Mouse (Mus musculus) CD4-positive, CD25-positive, alpha-beta regulatory T cell, adult 2 months (primary cell): Measurements from ENCODE around the gene Pnkd.
"Not testable (repeated sequence)": the region's sequence is repeated elsewhere in the genome, so short reads cannot be mapped to it uniquely, and the experiment has no call there.

Experiments used
- DNase-seq: peaks from one replicate; pipeline ENCODE4 v3.0.0-alpha.2; 2012; ENCODE audit warnings: low read depth, low spot score

Pnkd gene

GRCm38 (mm10) chr1:74387386-74387988, 102.8 kb downstream of the Pnkd start:
- DNase-seq, result no peak

- DNase-seq, result no peak
Observed at GRCm38 (mm10) chr1:74388398-74388920, 103.7 kb downstream of the Pnkd start.

- DNase-seq, result peak; percentile 79
Observed at GRCm38 (mm10) chr1:74389831-74390286, 105.1 kb downstream of the Pnkd start.

- peak; percentile 90 for DNase-seq
Observed at GRCm38 (mm10) chr1:74390287-74390906, 105.7 kb downstream of the Pnkd start.

DNA sequence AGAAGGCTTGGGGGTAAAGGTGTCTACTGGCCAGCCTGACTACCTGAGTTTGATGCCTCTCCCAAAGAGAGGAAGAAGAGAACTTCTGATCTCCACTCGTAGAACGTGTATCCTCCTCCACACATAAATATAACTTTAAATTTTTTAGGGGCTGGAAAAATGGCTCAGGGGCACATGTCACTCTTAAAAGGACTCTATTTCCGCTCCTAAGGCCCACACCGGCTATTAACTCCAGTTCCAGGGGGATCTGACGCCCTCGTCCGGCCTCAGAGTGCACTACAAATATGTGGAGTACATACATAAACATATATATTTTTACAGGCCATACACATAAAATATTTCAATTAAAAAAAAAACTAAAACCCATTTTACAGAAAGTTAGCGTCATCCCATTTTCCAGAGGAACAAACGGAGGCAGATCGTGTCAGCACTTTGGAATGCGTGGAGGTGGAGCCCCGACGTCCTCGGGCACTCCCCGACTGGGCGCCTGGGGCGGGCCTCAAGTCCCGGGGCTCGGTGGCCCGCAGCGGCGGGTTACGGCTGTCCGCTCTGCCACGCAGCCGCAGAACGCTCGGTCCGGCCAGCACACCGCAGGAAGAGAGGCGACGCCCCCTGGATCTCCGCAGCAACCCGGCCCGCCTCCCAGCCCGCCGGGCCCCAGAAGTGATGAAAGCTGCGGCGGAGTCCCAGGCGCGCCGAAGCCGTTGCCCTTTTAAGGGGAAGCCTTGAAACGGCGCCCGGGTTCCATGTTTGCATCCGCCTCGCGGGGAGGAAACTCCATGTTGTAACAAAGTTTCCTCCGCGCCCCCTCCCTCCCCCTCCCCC, 106.4 kb downstream of the Pnkd start, which contains the start of gene Ctdsp1:
TSS of gene Ctdsp1 (plus strand) at position 586 of the 825 bp plus-strand sequence.
- DNase-seq, result peak; percentile 94

- DNase-seq, result peak; percentile 71
Observed at GRCm38 (mm10) chr1:74391844-74392441, 107.2 kb downstream of the Pnkd start.

DNA sequence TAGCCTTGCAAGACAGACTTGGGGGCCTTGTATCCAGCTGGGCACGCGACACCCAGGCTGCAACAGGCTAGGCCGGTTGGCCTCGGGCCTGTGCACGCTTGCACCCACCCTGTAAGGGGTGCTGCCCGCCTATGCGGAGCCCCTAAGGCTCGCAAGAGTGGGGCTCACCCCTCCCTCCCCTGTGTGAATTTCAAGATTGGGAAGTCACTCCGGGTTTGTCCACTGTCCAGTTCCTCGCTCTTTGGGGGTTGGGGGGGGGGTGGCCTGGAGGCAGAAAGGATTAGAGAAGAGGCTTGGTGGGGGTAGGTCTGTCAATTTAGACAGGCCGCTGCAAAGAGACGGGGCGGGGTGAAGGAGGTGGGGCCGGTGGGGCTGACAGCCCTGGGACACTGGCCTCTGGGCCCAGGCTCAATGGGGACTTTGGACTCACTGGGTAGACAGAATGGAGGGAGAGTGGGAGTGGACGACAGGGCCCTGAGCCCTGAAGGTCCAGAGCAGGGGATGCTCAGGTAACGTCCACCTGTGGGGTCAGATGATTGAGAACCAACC, 107.8 kb downstream of the Pnkd start:
- no peak for DNase-seq

DNA sequence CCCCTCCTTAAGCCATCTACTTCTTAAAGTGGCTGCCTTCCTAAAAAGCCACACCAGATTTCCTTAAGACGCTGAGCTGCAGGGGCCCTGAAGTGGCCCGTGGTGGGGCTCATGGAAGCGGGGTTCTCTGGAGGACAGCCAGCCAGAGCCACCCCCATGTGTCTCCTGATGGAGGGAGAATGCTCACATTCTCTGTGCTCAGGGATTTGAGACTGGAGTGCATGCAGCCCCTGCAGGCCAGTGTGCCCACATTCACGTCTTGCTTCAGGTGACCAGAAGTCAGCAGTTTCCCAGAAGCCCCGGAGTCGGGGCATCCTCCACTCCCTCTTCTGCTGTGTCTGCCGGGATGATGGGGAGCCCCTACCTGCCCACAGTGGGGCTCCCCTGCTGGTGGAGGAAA, 108.3 kb downstream of the Pnkd start:
- DNase-seq, result no peak

- DNase-seq, result no peak
Observed at GRCm38 (mm10) chr1:74393697-74394096, 109.0 kb downstream of the Pnkd start.

GRCm38 (mm10) chr1:74394311-74394710, 109.6 kb downstream of the Pnkd start:
- no peak for DNase-seq

DNA sequence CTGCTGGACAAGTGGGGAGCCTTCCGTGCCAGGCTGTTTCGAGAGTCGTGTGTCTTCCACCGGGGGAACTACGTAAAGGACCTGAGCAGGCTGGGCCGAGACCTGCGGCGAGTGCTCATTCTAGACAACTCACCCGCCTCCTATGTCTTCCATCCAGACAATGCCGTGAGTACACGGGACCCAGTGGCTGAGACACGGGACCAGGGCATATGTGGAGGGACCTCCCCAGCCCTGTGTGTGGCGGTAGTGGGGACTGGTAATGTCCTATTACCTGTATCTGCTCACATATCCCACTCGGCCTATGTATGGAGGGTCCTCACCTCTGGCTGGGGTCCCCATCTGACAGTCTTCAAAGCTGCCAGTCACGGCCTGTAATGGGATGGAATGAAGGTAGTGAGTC, 110.1 kb downstream of the Pnkd start:
- DNase-seq, result no peak

DNA sequence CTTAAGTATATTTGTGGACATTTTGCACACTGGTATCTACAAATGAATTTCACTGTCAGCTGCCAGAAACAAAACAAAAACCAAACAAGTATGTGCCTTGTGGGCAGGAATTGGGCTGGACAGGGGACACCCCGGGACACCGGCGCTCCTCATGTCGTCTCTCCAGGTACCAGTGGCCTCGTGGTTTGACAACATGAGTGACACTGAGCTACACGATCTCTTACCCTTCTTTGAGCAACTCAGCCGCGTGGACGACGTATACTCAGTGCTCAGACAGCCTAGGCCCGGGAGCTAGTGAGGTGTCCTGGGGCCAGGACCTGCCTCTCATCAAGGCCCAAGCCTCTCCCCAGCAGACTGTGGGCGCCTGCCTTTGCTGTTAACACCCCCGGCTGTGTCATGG, 110.6 kb downstream of the Pnkd start:
- no peak for DNase-seq

DNA sequence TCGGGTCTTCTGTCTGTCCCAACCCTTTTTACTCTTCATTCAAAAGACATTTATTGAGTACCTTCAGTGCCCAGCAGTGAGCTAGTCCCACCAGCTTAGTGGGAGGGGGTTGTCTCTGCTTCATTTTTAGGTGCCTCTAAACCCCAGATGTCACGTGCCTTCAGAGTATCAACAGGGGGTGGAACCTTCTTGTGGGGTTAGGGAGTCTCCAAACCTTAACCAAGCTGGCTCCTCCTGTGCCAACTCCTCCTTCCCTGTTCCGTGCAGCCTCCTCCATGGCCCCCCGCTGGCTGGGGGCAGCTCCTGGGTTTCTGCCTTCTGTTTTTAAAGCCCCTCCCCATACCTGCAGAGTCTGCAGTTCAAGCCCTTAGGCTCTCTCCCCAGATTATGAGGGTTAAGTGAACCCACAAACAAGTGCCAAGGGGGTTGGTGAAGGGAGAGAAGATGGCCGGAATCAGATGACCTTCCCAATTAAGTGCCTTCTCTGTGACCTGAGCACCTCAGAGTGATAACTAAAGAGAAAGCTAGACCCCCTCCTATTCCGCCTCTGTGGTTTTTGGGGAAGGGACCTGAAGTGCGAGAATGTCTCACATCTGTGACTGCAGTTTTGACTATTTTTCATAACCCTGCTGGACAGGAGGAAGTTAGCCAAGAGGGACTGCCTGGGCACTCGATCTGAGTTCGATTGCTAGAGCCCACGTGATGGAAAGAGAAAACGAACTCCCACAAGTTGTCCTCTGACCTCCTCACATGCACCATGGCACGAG, 111.9 kb downstream of the Pnkd start:
- not testable (repeated sequence) for DNase-seq

- DNase-seq, result peak; percentile 87
Observed at GRCm38 (mm10) chr1:74397268-74397918, 112.7 kb downstream of the Pnkd start.

- DNase-seq, result peak; percentile 86
Observed at GRCm38 (mm10) chr1:74397919-74398451, 113.3 kb downstream of the Pnkd start.

DNA sequence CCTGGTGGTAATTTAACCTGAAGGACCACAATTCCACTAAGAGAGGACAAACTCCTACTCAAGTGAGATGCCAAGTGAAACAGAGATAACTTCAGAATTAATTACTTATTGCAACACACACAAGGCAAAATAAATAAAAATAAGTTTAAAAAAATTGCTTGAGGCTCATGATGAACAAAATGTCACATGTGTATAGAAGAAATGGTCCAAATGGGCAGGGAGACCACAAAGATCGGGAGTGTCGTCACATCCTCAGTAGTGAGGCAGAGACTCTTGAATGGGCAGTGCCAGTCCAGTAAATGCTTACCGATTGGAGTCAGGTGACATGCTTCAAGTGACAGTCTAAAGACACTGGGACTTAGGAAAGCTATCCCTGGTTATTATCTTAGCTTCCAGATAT, 115.8 kb downstream of the Pnkd start:
- no peak for DNase-seq

GRCm38 (mm10) chr1:74401015-74401702, 116.4 kb downstream of the Pnkd start:
- no peak for DNase-seq
